In the genomic region with DNA sequence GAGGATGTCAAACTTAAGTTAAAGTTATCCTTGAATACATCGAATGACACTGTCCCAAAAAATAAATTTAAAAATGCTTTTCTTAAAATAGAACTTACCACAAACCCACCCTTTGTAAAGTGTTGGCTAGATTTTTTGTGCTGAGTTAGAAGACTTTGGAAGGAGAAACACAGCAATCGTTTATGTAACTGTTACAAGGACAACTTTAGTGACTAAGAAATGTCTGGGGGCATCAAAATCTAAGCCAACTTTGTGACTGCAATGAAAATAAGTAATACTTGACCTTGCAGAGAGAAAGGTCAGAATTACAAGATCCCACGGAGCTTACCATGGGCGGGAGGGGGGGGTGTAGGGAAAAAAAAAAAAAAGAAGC, we compare ENCODE assay signal across 7 mouse cellular contexts. TPM values are rescaled to one million over a fixed set of nuclear protein-coding genes. Genes with fewer than 3 reads are reported as not detected.
DNase-seq lines count a peak whose midpoint lies in the region; ATAC-seq and TF ChIP-seq lines count a peak whose summit lies in the region.

No protein-coding gene starts in this region.

- TF ChIP-seq POLR2A in embryonic fibroblast, embryonic 13.5 days (IDR thresholded peaks at IDR 0.05; ENCODE audit: low read depth, low read length): no peak

- WGBS in limb, embryonic 11.5 days: 37% methylated on average over 4 of the region's 4 CpGs
- 30% methylated on average over 4 of the region's 4 CpGs for WGBS in stomach, embryonic 14.5 days

- H3K27ac ChIP-seq in embryonic fibroblast, embryonic 13.5 days (ENCODE audit: insufficient read depth, low read length): peak overlapping the region; percentile 19
- peak overlapping the region; percentile 86 for H3K27ac ChIP-seq in limb, embryonic 11.5 days (replicated peaks; ENCODE audit: low read depth, low read length)
- peak overlapping the region; percentile 88 for H3K27ac ChIP-seq in stomach, embryonic 14.5 days (ENCODE audit: low read length)

- no peaks in the 10 kb centered on the region for H3K27me3 ChIP-seq in megakaryocyte, embryonic 14.5 days (replicated peaks)
- no peaks in the 10 kb centered on the region for H3K27me3 ChIP-seq in limb, embryonic 11.5 days (ENCODE audit: control insufficient read depth, insufficient read depth, low read length)
- H3K27me3 ChIP-seq in stomach, embryonic 14.5 days (ENCODE audit: control insufficient read depth, insufficient read depth, low read length): no peaks in the 10 kb centered on the region

- no peak for ATAC-seq in megakaryocyte, adult 5-6 weeks (ENCODE audit: poor library complexity, severe bottlenecking)
- no peak for ATAC-seq in limb, embryonic 11.5 days (ENCODE audit: insufficient number of reproducible peaks, low FRiP score, low TSS enrichment, low read depth)
- ATAC-seq in stomach, embryonic 14.5 days (ENCODE audit: insufficient number of reproducible peaks, insufficient read depth, low FRiP score, low read depth): no peak

- TF ChIP-seq CTCF in embryonic fibroblast, embryonic 13.5 days (IDR thresholded peaks at IDR 0.05; ENCODE audit: borderline replicate concordance, insufficient read depth, low read length): no peak

- peak overlapping the region; percentile 71 for H3K4me2 ChIP-seq in limb, embryonic 11.5 days (ENCODE audit: low read depth, severe bottlenecking)
- H3K4me2 ChIP-seq in stomach, embryonic 14.5 days (replicated peaks; ENCODE audit: low read depth, low read length): peak overlapping the region; percentile 49

- H3K36me3 ChIP-seq in megakaryocyte, embryonic 14.5 days (replicated peaks; ENCODE audit: low read length): peaks cover 29% of the 10 kb centered on the region
- no peaks in the 10 kb centered on the region for H3K36me3 ChIP-seq in limb, embryonic 11.5 days (ENCODE audit: control insufficient read depth, insufficient read depth, low read length)
- H3K36me3 ChIP-seq in stomach, embryonic 14.5 days (ENCODE audit: control insufficient read depth, insufficient read depth, low read length): no peaks in the 10 kb centered on the region

- H3K9ac ChIP-seq in limb, embryonic 11.5 days (ENCODE audit: low read length): peak overlapping the region; percentile 97
- peak overlapping the region; percentile 83 for H3K9ac ChIP-seq in stomach, embryonic 14.5 days (replicated peaks; ENCODE audit: low read depth, low read length)

- H3K4me1 ChIP-seq in megakaryocyte, embryonic 14.5 days: peaks cover 44% of the 10 kb centered on the region
- H3K4me1 ChIP-seq in embryonic fibroblast, embryonic 13.5 days (ENCODE audit: control insufficient read depth, insufficient read depth, low read length): no peaks in the 10 kb centered on the region; the same call in 1 of the 2 replicates
- H3K4me1 ChIP-seq in limb, embryonic 11.5 days (ENCODE audit: control insufficient read depth, insufficient read depth, low read length): 0 out of 2 replicates have a peak, but pooled peaks cover 4% of the 10 kb centered on the region
- H3K4me1 ChIP-seq in stomach, embryonic 14.5 days (ENCODE audit: control insufficient read depth, insufficient read depth, low read length): peaks cover 23% of the 10 kb centered on the region

- DNase-seq in limb, embryonic 11.5 days (ENCODE audit: low spot score): no peak
- DNase-seq in yolk sac, embryonic 10.5 days (ENCODE audit: low spot score): no peak
- DNase-seq in frontal cortex, postnatal 25 days (ENCODE audit: low spot score in 2 of 2): no peak

- no peaks in the 10 kb centered on the region for H3K9me3 ChIP-seq in megakaryocyte, embryonic 14.5 days
- no peaks in the 10 kb centered on the region for H3K9me3 ChIP-seq in limb, embryonic 11.5 days (ENCODE audit: control insufficient read depth, low read length)
- H3K9me3 ChIP-seq in stomach, embryonic 14.5 days (ENCODE audit: control insufficient read depth, low read depth, low read length): no peaks in the 10 kb centered on the region

- H3K4me3 ChIP-seq in megakaryocyte, embryonic 14.5 days (replicated peaks): peak overlapping the region; percentile 99
- peak overlapping the region; percentile 63 for H3K4me3 ChIP-seq in embryonic fibroblast, embryonic 13.5 days (ENCODE audit: insufficient read depth, low read length)
- peak overlapping the region; percentile 82 for H3K4me3 ChIP-seq in limb, embryonic 11.5 days (ENCODE audit: low read depth, low read length)
- peak overlapping the region; percentile 87 for H3K4me3 ChIP-seq in stomach, embryonic 14.5 days (ENCODE audit: low read depth, low read length)

RNA-seq across cellular contexts. Expression of gene Ak3, which starts 0.8 kb away (rescaled TPM):
- 5.4 and 8.1 TPM in 2 replicates for polyA plus RNA-seq in megakaryocyte, embryonic 14.5 days (2012; ENCODE audit: insufficient read depth, low replicate concordance)
- total RNA-seq in megakaryocyte, adult 5-6 weeks (2015): 27.2 and 30.7 TPM in 2 replicates
- 18.2 and 19.5 TPM in 2 replicates for total RNA-seq in megakaryocyte, adult 5-6 weeks (2017)
- 56.1 and 62.0 TPM in 2 replicates for polyA plus RNA-seq in embryonic fibroblast, embryonic 13.5 days (2011; ENCODE audit: insufficient read length, low read depth, missing spikeins)
- 87.3 and 87.8 TPM in 2 replicates for polyA plus RNA-seq in limb, embryonic 11.5 days (2014; fragmentation: Nextera tagmentation; extraction: Ambion mirVana)
- polyA plus RNA-seq in stomach, embryonic 14.5 days (2014; fragmentation: Nextera tagmentation; extraction: Ambion mirVana): 85.1 and 97.2 TPM in 2 replicates

RNA-seq across cellular contexts. Expression of gene Rcl1, which starts 54.2 kb away (rescaled TPM):
- 15.5 and 37.9 TPM in 2 replicates for polyA plus RNA-seq in megakaryocyte, embryonic 14.5 days (2012; ENCODE audit: insufficient read depth, low replicate concordance)
- total RNA-seq in megakaryocyte, adult 5-6 weeks (2015): 3.2 and 5.0 TPM in 2 replicates
- total RNA-seq in megakaryocyte, adult 5-6 weeks (2017): 11.7 TPM in 2 replicates
- polyA plus RNA-seq in embryonic fibroblast, embryonic 13.5 days (2011; ENCODE audit: insufficient read length, low read depth, missing spikeins): 17.0 and 17.2 TPM in 2 replicates
- polyA plus RNA-seq in limb, embryonic 11.5 days (2014; fragmentation: Nextera tagmentation; extraction: Ambion mirVana): 68.3 and 73.4 TPM in 2 replicates
- 50.7 and 57.8 TPM in 2 replicates for polyA plus RNA-seq in stomach, embryonic 14.5 days (2014; fragmentation: Nextera tagmentation; extraction: Ambion mirVana)

RNA-seq across cellular contexts. Expression of gene Cdc37l1, which starts 56.8 kb away (rescaled TPM):
- polyA plus RNA-seq in megakaryocyte, embryonic 14.5 days (2012; ENCODE audit: insufficient read depth, low replicate concordance): 2.2 and 2.4 TPM in 2 replicates
- total RNA-seq in megakaryocyte, adult 5-6 weeks (2015): 25.6 and 33.3 TPM in 2 replicates
- 28.3 and 39.9 TPM in 2 replicates for total RNA-seq in megakaryocyte, adult 5-6 weeks (2017)
- 49.5 and 70.6 TPM in 2 replicates for polyA plus RNA-seq in embryonic fibroblast, embryonic 13.5 days (2011; ENCODE audit: insufficient read length, low read depth, missing spikeins)
- polyA plus RNA-seq in limb, embryonic 11.5 days (2014; fragmentation: Nextera tagmentation; extraction: Ambion mirVana): 43.9 and 49.9 TPM in 2 replicates
- polyA plus RNA-seq in stomach, embryonic 14.5 days (2014; fragmentation: Nextera tagmentation; extraction: Ambion mirVana): 51.2 and 51.6 TPM in 2 replicates

Comparison
In these comparisons a context has a peak if more than half of its experiments do, and no peak if none do; other contexts are left out.
1. H3K27ac ChIP-seq: peak in every context shown above with its lines; median percentile 88 in stomach, embryonic 14.5 days; 86 in limb, embryonic 11.5 days; 19 in embryonic fibroblast, embryonic 13.5 days.
2. RNA of gene Cdc37l1, which starts 56.8 kb away (polyA plus RNA-seq): 49.5 to 70.6 TPM in embryonic fibroblast, embryonic 13.5 days, 51.2 to 51.6 TPM in stomach, embryonic 14.5 days and 43.9 to 49.9 TPM in limb, embryonic 11.5 days; 2.2 to 2.4 TPM in megakaryocyte, embryonic 14.5 days; every median in the first group is over 10 times any median in the second.
3. Peak in every context shown above with its lines, with median percentiles within 50 percentile points of each other: H3K4me3 ChIP-seq.